Mouse (Mus musculus): ENCODE measurements around the gene Tarsl2. TPM values are rescaled to one million over a fixed set of nuclear protein-coding genes. Genes with fewer than 3 reads are reported as not detected.
A peak's percentile ranks its signal among the peaks of the same experiment; 100 is the strongest.

Gene Tarsl2
- total and polyA plus RNA-seq, 2 experiments from 2014 or later: 18.7 to 20.9 TPM

DNA sequence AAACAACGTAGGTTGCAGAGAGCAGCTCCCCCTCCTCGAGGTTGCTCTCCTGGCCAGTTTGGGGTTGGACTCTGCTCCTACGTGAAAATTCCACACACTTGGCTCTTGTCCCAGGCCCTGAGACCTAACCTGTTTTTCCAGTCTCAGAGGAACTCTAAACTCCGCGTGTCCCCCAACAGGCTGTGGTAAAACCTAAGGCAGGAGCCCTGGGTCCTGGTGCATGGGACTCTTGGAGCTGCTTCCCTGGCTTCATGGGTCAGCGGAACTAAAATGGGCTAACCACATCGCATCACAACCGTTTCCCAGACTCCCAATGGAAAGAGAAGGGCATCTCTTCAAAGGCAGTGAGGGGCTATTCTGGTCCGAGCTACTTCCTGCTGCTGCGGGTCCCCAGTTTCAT, 48.2 kb downstream of the Tarsl2 start:
- H3K4me1 ChIP-seq (ENCODE audit: insufficient read depth, low read length): peaks cover 12% of the 10 kb centered on the region
- ATAC-seq (no peak; the same call in 1 of the 2 replicates), DNase-seq (ENCODE audit: low spot score) (no peak)
- no peaks in the 10 kb centered on the region for H3K9me3 ChIP-seq (ENCODE audit: low read length)
- no peak for TF ChIP-seq CTCF (IDR thresholded peaks at IDR 0.05; ENCODE audit: low read depth)
- no peaks in the 10 kb centered on the region for H3K27me3 ChIP-seq (ENCODE audit: insufficient read depth, low read length)
- peak overlapping the region; percentile 88 for H3K4me3 ChIP-seq (ENCODE audit: low read length)
- 2% methylated on average over 10 of the region's 10 CpGs for WGBS
- H3K27ac ChIP-seq: peak overlapping the region; percentile 90; the same call in 1 of the 2 replicates
- peak overlapping the region; percentile 76 for H3K4me2 ChIP-seq (ENCODE audit: low read depth, low read length)
- H3K36me3 ChIP-seq (ENCODE audit: insufficient read depth, low read length): peaks cover 15% of the 10 kb centered on the region
- peak overlapping the region; percentile 93 for H3K9ac ChIP-seq (replicated peaks; ENCODE audit: low read length)

DNA sequence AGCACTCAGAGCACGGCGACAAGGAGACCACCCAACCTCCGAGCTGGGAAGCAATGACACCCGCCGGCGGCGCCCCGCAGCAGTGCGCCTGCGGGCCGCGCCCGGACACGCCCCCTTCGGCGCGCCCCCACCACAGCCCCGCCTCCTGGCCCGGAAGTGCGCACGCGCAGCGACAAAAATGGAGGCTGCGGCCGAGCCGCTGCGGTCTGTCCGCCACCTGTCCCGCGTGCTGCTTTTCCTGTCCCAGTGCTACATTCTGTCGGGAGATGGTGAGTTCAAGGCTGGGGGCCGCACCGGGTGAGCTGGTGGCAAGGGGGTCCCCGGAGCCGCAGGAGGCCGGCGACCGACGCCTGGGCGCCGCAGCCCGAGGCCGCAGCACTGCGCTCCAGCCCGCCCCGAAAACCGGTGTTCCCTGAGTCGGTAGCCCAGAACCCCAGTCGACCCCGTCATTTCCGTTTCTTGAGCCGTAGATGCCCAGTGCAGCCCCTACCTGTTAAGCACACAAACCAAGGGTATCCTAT, 48.7 kb downstream of the Tarsl2 start:
- peak overlapping the region; percentile 76 for H3K4me2 ChIP-seq (ENCODE audit: low read depth, low read length)
- ATAC-seq (peak; percentile 94), DNase-seq (ENCODE audit: low spot score) (peak; percentile 94)
- no peak for TF ChIP-seq CTCF (IDR thresholded peaks at IDR 0.05; ENCODE audit: low read depth)
- peaks cover 19% of the 10 kb centered on the region for H3K36me3 ChIP-seq (ENCODE audit: insufficient read depth, low read length)
- 0% methylated on average over 43 of the region's 52 CpGs for WGBS
- H3K27me3 ChIP-seq (ENCODE audit: insufficient read depth, low read length): no peaks in the 10 kb centered on the region
- peak overlapping the region; percentile 88 for H3K4me3 ChIP-seq (ENCODE audit: low read length)
- H3K4me1 ChIP-seq (ENCODE audit: insufficient read depth, low read length): peaks cover 12% of the 10 kb centered on the region
- peak overlapping the region; percentile 93 for H3K9ac ChIP-seq (replicated peaks; ENCODE audit: low read length)
- H3K27ac ChIP-seq: peak overlapping the region; percentile 90
- H3K9me3 ChIP-seq (ENCODE audit: low read length): no peaks in the 10 kb centered on the region

DNA sequence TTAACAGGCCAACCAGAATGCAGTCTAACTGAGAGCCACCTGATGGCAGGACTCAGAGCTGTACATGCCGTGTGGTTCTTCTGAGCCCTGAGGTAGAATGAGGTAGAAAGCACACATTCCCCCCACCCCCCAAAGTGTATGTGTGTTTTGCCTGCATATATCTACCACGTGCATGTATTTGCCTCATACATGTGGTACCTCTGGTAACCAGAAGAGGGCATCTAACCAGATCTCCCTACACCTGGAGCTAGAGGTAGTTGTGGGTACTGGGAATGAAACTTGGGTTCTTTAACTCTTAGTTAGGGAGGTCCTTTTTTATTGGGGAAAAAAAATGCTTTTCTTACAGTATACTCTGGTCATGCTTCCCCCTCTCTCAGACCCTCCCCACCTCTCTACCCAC, 51.8 kb downstream of the Tarsl2 start:
- no peak for DNase-seq (ENCODE audit: low spot score)
- Histone ChIP-seq H3K27me3 (ENCODE audit: insufficient read depth, low read length) (no peaks in the 10 kb centered on the region), H3K27ac (no peak overlapping the region), H3K4me3 (ENCODE audit: low read length) (no peak overlapping the region), H3K9ac (replicated peaks; ENCODE audit: low read length) (no peak overlapping the region), H3K9me3 (ENCODE audit: low read length) (no peaks in the 10 kb centered on the region), H3K4me2 (ENCODE audit: low read depth, low read length) (no peak overlapping the region), H3K36me3 (ENCODE audit: insufficient read depth, low read length) (peaks cover 47% of the 10 kb centered on the region), H3K4me1 (ENCODE audit: insufficient read depth, low read length) (peaks cover 12% of the 10 kb centered on the region)
- WGBS: 48% methylated on average over 2 of the region's 2 CpGs
- no peak for ATAC-seq
- TF ChIP-seq CTCF (IDR thresholded peaks at IDR 0.05; ENCODE audit: low read depth): peak; percentile 60

DNA sequence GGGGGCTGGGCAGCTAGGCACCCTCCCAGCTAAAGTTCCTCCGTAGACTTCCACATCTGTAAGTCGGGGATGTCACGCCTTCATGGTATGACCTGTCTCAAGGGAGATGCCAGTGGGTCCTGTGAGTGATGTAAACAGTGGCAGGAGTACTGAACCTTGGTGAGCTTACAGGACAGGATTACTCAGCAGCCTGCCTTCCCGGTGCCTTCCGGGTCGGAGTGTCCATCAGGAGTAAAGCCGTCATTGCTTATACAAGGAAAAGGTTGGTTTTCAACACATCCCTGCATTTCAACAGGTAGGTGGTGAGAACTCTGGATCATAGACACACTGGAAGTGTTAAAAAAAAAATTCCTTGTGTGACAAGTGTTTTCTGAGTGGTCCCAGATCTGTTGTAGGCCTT, 57.4 kb downstream of the Tarsl2 start:
- WGBS: 90% methylated on average over 7 of the region's 7 CpGs
- DNase-seq (ENCODE audit: low spot score) (no peak), ATAC-seq (no peak)
- no peak for TF ChIP-seq CTCF (IDR thresholded peaks at IDR 0.05; ENCODE audit: low read depth)
- no peak overlapping the region for H3K27ac ChIP-seq
- H3K4me1 ChIP-seq (ENCODE audit: insufficient read depth, low read length): 0 out of 2 replicates have a peak, but pooled peaks cover 4% of the 10 kb centered on the region
- H3K4me3 ChIP-seq (ENCODE audit: low read length): no peak overlapping the region
- no peaks in the 10 kb centered on the region for H3K9me3 ChIP-seq (ENCODE audit: low read length)
- H3K27me3 ChIP-seq (ENCODE audit: insufficient read depth, low read length): no peaks in the 10 kb centered on the region
- no peak overlapping the region for H3K9ac ChIP-seq (replicated peaks; ENCODE audit: low read length)
- H3K4me2 ChIP-seq (ENCODE audit: low read depth, low read length): no peak overlapping the region
- peaks cover 47% of the 10 kb centered on the region for H3K36me3 ChIP-seq (ENCODE audit: insufficient read depth, low read length)

DNA sequence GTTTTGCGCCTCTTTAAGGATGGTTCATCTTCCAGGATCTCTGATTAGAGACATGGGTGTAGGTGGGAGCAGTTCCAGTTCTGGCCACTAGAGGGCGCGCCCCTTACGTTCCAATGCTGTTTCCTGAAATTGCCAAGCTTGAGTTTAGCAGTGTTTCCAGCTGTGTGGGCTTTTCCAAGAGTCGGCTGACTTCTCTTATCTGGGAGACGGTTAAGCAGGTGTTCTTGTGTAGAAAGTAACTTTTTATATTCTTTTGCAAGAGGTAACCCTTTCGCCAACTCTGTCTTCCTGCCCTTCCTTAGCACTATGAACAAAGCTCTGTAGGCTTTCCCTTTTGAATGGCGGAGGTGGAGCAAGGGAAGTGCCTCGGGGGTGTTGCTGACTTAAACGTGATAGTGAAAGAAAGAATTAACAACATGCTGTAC, 60.1 kb downstream of the Tarsl2 start:
- ATAC-seq: peak; percentile 68; the same call in 1 of the 2 replicates
- H3K27me3 ChIP-seq (ENCODE audit: insufficient read depth, low read length): no peaks in the 10 kb centered on the region
- no peak overlapping the region for H3K27ac ChIP-seq
- H3K4me1 ChIP-seq (ENCODE audit: insufficient read depth, low read length): 0 out of 2 replicates have a peak, but pooled peaks cover 4% of the 10 kb centered on the region
- H3K4me2 ChIP-seq (ENCODE audit: low read depth, low read length): peak overlapping the region; percentile 46
- DNase-seq (ENCODE audit: low spot score): peak; percentile 92
- no peaks in the 10 kb centered on the region for H3K9me3 ChIP-seq (ENCODE audit: low read length)
- 14% methylated on average over 10 of the region's 10 CpGs for WGBS
- no peak overlapping the region for H3K9ac ChIP-seq (replicated peaks; ENCODE audit: low read length)
- peaks cover 22% of the 10 kb centered on the region for H3K36me3 ChIP-seq (ENCODE audit: insufficient read depth, low read length)
- 0 out of 2 replicates have a peak overlapping the region, but pooled peaks have one; percentile 13 for H3K4me3 ChIP-seq (ENCODE audit: low read length)
- peak; percentile 100 for TF ChIP-seq CTCF (IDR thresholded peaks at IDR 0.05; ENCODE audit: low read depth)

DNA sequence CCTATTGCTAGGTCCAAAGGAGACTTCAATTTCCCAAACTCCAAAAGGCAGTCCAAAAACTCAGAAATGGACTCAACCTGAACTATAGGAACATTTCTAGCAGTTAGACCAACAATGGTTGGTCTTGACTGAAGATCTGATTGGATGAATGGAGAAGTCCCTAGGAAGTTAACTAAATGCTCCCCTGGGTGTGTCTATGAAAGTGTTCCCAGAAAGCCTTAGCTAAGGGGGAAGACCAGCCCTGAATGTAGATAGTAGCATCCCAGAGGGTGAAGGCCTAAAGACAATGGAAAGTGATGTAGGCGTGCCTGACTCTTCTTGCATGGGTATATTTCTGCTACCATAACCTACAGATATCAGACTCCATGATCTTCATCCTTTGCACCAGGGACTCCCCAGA, 63.8 kb downstream of the Tarsl2 start:
- Histone ChIP-seq H3K27me3 (ENCODE audit: insufficient read depth, low read length) (no peaks in the 10 kb centered on the region), H3K27ac (no peak overlapping the region), H3K4me1 (ENCODE audit: insufficient read depth, low read length) (0 out of 2 replicates have a peak, but pooled peaks cover 4% of the 10 kb centered on the region), H3K36me3 (ENCODE audit: insufficient read depth, low read length) (no peaks in the 10 kb centered on the region), H3K4me3 (ENCODE audit: low read length) (no peak overlapping the region), H3K4me2 (ENCODE audit: low read depth, low read length) (no peak overlapping the region), H3K9ac (replicated peaks; ENCODE audit: low read length) (no peak overlapping the region), H3K9me3 (ENCODE audit: low read length) (no peaks in the 10 kb centered on the region)
- TF ChIP-seq CTCF (IDR thresholded peaks at IDR 0.05; ENCODE audit: low read depth): no peak
- ATAC-seq (no peak), DNase-seq (ENCODE audit: low spot score) (no peak)
- WGBS: 100% methylated on average over 1 of the region's 1 CpGs

DNA sequence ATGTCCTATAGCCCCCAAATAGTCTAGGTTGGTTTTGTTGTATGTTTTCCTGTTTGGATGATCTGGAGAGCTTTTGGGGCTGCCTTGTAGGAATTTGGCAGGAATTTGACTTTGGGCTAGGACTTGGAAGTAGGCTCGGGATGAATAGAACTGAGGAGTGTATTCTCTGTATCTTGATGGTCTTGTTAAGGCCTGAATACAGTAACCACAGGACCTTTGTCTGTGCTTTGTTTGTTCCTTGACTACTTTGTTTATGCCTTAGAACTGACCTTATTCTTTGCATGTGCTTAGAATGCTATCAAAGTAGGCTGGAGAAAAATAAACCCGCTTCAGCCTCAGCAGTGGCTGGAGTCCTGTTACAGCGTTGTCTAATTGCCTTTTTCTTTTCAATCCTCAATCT, 65.6 kb downstream of the Tarsl2 start:
- Histone ChIP-seq H3K9ac (replicated peaks; ENCODE audit: low read length) (no peak overlapping the region), H3K27me3 (ENCODE audit: insufficient read depth, low read length) (no peaks in the 10 kb centered on the region), H3K4me1 (ENCODE audit: insufficient read depth, low read length) (no peaks in the 10 kb centered on the region), H3K4me2 (ENCODE audit: low read depth, low read length) (no peak overlapping the region), H3K36me3 (ENCODE audit: insufficient read depth, low read length) (no peaks in the 10 kb centered on the region), H3K9me3 (ENCODE audit: low read length) (no peaks in the 10 kb centered on the region), H3K27ac (no peak overlapping the region), H3K4me3 (ENCODE audit: low read length) (no peak overlapping the region)
- WGBS: 71% methylated on average over 3 of the region's 3 CpGs
- DNase-seq (ENCODE audit: low spot score): no peak
- no peak for ATAC-seq
- TF ChIP-seq CTCF (IDR thresholded peaks at IDR 0.05; ENCODE audit: low read depth): no peak
